15 mouse cellular contexts compared by ENCODE assay signal in genomic region chr4:122871989-122872388, GRCm38 (mm10). TPM values are rescaled to one million over a fixed set of nuclear protein-coding genes. Genes with fewer than 3 reads are reported as not detected.
DNase-seq lines count a peak whose midpoint lies in the region; ATAC-seq and TF ChIP-seq lines count a peak whose summit lies in the region.
"Had no signal": no experiment of that assay in that cellular context is flagged by ENCODE, and none has a peak within 500 bp of the region (broad histone marks: within the 10 kb centered on the region; RNA-seq: fewer than 3 reads in every experiment).

No protein-coding gene starts in this region.

- H3K9ac ChIP-seq in liver, embryonic 11.5 days (ENCODE audit: low read depth, low read length) = no peak overlapping the region
- H3K9ac ChIP-seq in heart, adult 2 months (ENCODE audit: low read depth, low read length) = no peak overlapping the region
- H3K9ac ChIP-seq: embryonic facial prominence, embryonic 13.5 days; forebrain, embryonic 15.5 days; lung, embryonic 14.5 days had no signal

- H3K4me2 ChIP-seq in liver, embryonic 11.5 days = peak overlapping the region; percentile 22; the same call in 1 of the 2 replicates
- H3K4me2 ChIP-seq: embryonic facial prominence, embryonic 13.5 days; forebrain, embryonic 15.5 days; lung, embryonic 14.5 days had no signal

- peaks cover 8% of the 10 kb centered on the region for H3K79me2 ChIP-seq in heart, adult 2 months (replicated peaks; ENCODE audit: control insufficient read depth, insufficient read depth, low read length)

- no peak overlapping the region for H3K4me3 ChIP-seq in liver, embryonic 11.5 days (ENCODE audit: low read depth, low read length)
- H3K4me3 ChIP-seq in heart, adult 2 months = no peak overlapping the region
- H3K4me3 ChIP-seq: embryonic facial prominence, embryonic 13.5 days; forebrain, embryonic 15.5 days had no signal

- intact Hi-C loops in heart, adult 2 months (cut with DNase I) = no loop called here

- peaks cover 25% of the 10 kb centered on the region for H3K36me3 ChIP-seq in liver, embryonic 11.5 days (ENCODE audit: control insufficient read depth, insufficient read depth, low read length)
- H3K36me3 ChIP-seq in heart, adult 2 months (ENCODE audit: control insufficient read depth, insufficient read depth, low read length) = peaks cover 23% of the 10 kb centered on the region

- TF ChIP-seq EP300 in heart, adult 2 months (IDR thresholded peaks at IDR 0.05; ENCODE audit: insufficient read depth, low read depth, low read length) = no peak

- 57% methylated on average over 2 of the region's 2 CpGs for WGBS in liver, embryonic 11.5 days
- WGBS in heart, adult 2 months = 49% methylated on average over 2 of the region's 2 CpGs

- TF ChIP-seq CTCF in heart, adult 2 months (IDR thresholded peaks at IDR 0.05) = no peak

- H3K27me3 ChIP-seq in liver, embryonic 11.5 days (replicated peaks; ENCODE audit: control insufficient read depth, insufficient read depth, low read length) = no peaks in the 10 kb centered on the region
- no peaks in the 10 kb centered on the region for H3K27me3 ChIP-seq in heart, adult 2 months (ENCODE audit: control insufficient read depth, insufficient read depth, low read length)
- H3K27me3 ChIP-seq: embryonic facial prominence, embryonic 13.5 days; forebrain, embryonic 15.5 days had no signal

- 0 out of 2 replicates have a peak overlapping the region, but pooled peaks have one; percentile 13 for H3K27ac ChIP-seq in liver, embryonic 11.5 days (ENCODE audit: low read depth, low read length)
- no peak overlapping the region for H3K27ac ChIP-seq in heart, adult 2 months
- H3K27ac ChIP-seq: embryonic facial prominence, embryonic 13.5 days; forebrain, embryonic 15.5 days had no signal

- 0 out of 2 replicates have a peak, but pooled peaks have one; percentile 10 for ATAC-seq in liver, embryonic 11.5 days (replicated peaks; ENCODE audit: low FRiP score)
- peak; percentile 86 for ATAC-seq in hematopoietic stem cell, adult 5-6 weeks (replicated peaks in 1 of 2; ENCODE audit: insufficient read depth in 1 of 2, low FRiP score in 2 of 2, low TSS enrichment in 1 of 2, low read depth in 1 of 2, poor library complexity in 2 of 2, severe bottlenecking in 2 of 2)
- ATAC-seq in monocyte, adult 5-6 weeks (replicated peaks; ENCODE audit: insufficient number of reproducible peaks, low FRiP score, low TSS enrichment, poor library complexity, severe bottlenecking) = peak; percentile 79
- ATAC-seq in cerebellum, adult (ENCODE audit: insufficient number of reproducible peaks, low FRiP score, low TSS enrichment) = no peak
- ATAC-seq: forebrain, embryonic 15.5 days had no signal

- no peak for DNase-seq in liver, embryonic 11.5 days (ENCODE audit: low spot score)
- DNase-seq in liver = no peak
- DNase-seq in CD4-positive, CD25-positive, alpha-beta regulatory T cell, adult 2 months (ENCODE audit: low read depth, low spot score) = peak; percentile 69
- DNase-seq in heart, adult 2 months = no peak
- no peak for DNase-seq in left cerebral cortex, adult 18-20 months (ENCODE audit: low spot score in 2 of 2)
- DNase-seq: cerebellum, postnatal 25 days; gastrocnemius, postnatal 36 days; kidney, adult 11 months; lung, embryonic 14.5 days; thymus, adult 18-20 months had no signal

- no peak for TF ChIP-seq POLR2A in heart, adult 2 months (IDR thresholded peaks at IDR 0.05; ENCODE audit: insufficient read depth, low read depth, low read length)

- H3K9me3 ChIP-seq in liver, embryonic 11.5 days (ENCODE audit: control insufficient read depth, low read length) = no peaks in the 10 kb centered on the region
- H3K9me3 ChIP-seq: embryonic facial prominence, embryonic 13.5 days; forebrain, embryonic 15.5 days had no signal

- peaks cover 29% of the 10 kb centered on the region for H3K4me1 ChIP-seq in liver, embryonic 11.5 days (replicated peaks; ENCODE audit: control insufficient read depth, insufficient read depth, low read length)
- H3K4me1 ChIP-seq in heart, adult 2 months (ENCODE audit: control insufficient read depth, insufficient read depth, low read length) = peaks cover 17% of the 10 kb centered on the region
- H3K4me1 ChIP-seq: embryonic facial prominence, embryonic 13.5 days; forebrain, embryonic 15.5 days had no signal

RNA-seq across cellular contexts. Expression of gene Cap1, which starts 13.9 kb away (rescaled TPM):
- 52.2 and 56.5 TPM in 2 replicates for polyA plus RNA-seq in liver, embryonic 11.5 days (2014; fragmentation: Nextera tagmentation; extraction: Ambion mirVana)
- total RNA-seq in hematopoietic stem cell, adult 5-6 weeks (2017) = 146 and 178 TPM in 2 replicates
- total RNA-seq in monocyte, adult 5-6 weeks (2017) = 562 to 797 TPM (median 623 TPM) in 3 replicates
- 10 to 100 TPM; 48.4 to 53.4 TPM for total RNA-seq in heart, adult 2 months (2021)
- polyA plus RNA-seq in heart, adult 2 months (2012; rRNA removed) = 38.3 and 42.8 TPM in 2 replicates
- total RNA-seq in left cerebral cortex, adult 18-20 months (2021) = 100 to 1,000 TPM; 273 to 281 TPM

RNA-seq across cellular contexts. Expression of gene Ppt1, which starts 35.9 kb away (rescaled TPM):
- polyA plus RNA-seq in liver, embryonic 11.5 days (2014; fragmentation: Nextera tagmentation; extraction: Ambion mirVana) = 42.9 and 44.5 TPM in 2 replicates
- 73.6 and 84.3 TPM in 2 replicates for total RNA-seq in hematopoietic stem cell, adult 5-6 weeks (2017)
- total RNA-seq in monocyte, adult 5-6 weeks (2017) = 118 to 145 TPM (median 130 TPM) in 3 replicates
- total RNA-seq in heart, adult 2 months (2021) = 10 to 100 TPM; 41.6 to 42.9 TPM
- 35.3 and 52.1 TPM in 2 replicates for polyA plus RNA-seq in heart, adult 2 months (2012; rRNA removed)
- 100 to 1,000 TPM; 105 to 111 TPM for total RNA-seq in left cerebral cortex, adult 18-20 months (2021)
